Mouse (Mus musculus) urinary bladder, adult 2 months (tissue): ENCODE results near the gene Tmem131l. TPM values are rescaled to one million over a fixed set of nuclear protein-coding genes. Genes with fewer than 3 reads are reported as not detected.

Source experiments
- DNase-seq: peaks from one replicate; pipeline ENCODE4 v3.0.0; 2022; ENCODE audit warnings: low spot score
- polyA plus RNA-seq: library from polyadenylated mRNA; depleted of rRNA; stranded (reverse); fragments of >200 nt; gene quantifications from 2 replicates; pipeline ENCODE4 v1.2.3, GENCODE M21; 2012

The Tmem131l gene
- polyA plus RNA-seq, 1 experiment: 21.4 TPM

DNA sequence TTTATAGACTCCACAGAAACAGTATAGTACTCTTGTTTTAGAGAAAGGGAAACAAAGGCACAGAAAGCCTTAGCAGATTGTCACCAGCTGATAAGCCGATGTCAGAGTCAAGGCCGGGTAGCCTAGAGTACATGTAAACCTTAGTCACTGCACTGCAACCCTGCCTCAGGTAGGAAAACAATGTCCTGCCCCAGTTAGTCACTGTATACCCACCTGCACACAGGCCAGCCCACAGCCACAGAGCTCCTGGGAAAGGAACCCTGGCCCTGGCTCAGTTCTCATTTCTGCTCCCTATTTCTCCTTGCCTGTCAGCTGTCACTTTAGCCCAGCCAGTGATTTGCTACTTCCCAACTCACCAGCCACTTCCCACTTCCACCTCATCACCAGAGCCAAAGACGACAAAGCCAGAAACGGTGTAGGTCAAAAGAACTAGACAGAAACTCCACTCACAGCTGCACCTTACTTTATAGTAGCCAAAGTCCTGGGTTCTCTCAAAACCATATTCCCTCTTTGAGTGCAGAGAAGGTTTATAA, 24.4 kb downstream of the Tmem131l start:
- DNase-seq: no peak

DNA sequence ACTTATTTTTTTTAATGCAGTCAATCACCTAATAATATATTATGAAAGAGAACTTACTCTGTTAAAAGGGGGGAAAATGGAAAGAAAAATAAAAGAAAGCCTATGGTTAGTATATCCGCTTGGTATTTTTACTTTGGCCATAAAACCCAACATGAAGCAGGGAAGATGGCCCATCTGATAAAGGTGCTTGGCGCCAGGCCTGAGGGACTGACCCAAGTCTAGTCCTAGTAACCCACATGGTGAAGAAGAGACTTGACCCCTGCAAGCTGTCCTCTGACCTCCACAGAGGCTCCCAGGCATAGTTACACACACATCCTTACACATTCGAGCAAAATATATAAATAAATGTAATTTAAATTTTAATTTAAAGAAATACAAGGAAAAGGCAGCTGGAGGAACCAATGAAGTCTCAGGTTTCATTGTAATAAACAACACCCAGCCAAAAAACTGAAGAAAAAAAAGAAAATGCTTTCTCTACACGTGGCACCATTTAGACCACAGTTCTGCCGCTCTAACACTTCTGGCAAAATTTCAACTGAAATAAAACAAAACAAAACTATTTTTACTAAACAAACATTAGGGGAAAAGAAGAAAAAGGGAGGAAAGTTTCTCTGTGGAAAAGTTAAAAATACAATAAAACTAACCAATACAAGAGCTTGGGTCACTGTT, 28.8 kb downstream of the Tmem131l start:
- no peak for DNase-seq

DNA sequence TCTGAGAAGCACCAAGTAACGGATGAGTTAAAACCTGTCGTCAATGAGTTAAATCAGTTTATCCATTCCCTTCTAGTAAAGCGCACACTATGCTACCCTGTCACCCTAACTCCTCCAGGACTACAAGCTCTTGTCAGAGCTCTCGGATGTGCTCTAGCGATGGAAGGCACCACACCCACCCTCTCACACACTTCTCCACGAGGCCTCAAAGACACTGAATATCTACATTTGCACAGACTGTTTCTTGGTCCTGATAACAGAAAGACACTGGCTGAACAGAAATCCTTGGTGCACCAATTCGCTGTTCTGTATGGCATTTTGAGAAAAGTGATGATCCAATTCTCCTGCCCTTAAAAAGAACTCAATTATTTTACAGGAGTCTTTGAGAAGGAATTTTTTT, 34.0 kb downstream of the Tmem131l start:
- DNase-seq: no peak

DNA sequence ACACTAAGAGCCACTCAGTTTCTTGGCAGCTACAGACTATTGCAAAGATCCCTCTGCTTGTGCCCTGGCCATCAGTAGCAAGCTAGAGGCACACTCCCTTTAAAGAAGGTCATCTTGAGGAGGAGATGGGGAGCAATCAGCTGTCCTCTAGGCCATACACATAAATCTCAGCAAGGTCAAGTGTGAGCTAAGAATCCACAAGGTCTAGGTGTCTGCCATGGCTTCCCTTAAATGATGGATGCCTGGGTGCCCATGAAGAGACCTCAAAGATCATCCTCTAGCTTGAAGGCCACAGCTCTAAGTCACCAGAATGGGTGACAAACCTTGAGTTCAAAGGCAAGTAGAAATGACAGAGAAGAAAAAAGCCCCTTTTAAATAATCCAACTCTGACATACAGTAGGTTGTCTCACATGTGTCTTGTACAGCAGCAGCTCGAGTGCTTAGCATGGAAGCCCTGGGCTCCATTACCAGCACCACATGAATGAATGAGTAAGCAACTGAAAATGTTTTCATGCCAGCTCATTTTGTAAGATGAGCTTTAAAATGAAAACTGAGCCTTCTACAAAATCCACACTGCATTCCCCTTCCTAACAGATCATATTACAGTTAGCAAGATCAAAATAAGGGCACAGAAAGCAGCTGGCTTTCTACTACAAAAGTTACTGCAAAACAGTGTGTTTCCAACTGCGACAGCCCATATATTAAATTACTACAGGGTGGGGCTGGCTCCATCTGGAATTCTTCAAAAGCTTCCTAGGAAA, 35.5 kb downstream of the Tmem131l start:
- DNase-seq: no peak

DNA sequence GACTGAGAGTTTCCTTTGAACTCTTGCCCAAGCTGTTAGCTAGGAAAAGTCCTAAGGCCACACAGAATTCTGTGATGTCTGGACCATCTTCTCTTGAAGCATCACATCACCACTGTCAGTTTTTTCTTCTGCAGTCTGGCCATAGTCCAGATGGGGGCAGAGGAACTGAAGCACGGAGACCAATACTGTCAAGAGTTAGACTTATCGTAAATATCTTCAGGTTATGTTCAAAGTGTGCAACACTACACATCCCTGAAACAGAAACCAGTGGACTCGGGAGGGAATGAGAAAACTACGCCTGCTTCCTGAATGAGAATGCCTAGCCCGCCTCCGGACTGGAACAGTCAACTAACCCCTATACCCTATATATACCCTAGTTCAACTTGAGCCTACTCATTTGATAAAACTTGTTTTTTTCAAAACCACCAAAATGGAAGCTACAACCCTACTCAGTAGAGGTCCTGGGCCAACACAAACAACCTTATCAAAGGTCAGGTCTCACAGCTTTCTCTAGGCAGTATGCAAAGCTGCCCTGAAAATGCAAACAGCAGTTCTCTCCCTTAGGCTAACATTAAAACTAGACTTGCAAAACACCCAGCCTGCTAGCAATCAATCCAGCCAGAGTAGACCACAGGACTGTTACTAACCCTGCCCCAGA, 37.4 kb downstream of the Tmem131l start:
- DNase-seq: no peak

DNA sequence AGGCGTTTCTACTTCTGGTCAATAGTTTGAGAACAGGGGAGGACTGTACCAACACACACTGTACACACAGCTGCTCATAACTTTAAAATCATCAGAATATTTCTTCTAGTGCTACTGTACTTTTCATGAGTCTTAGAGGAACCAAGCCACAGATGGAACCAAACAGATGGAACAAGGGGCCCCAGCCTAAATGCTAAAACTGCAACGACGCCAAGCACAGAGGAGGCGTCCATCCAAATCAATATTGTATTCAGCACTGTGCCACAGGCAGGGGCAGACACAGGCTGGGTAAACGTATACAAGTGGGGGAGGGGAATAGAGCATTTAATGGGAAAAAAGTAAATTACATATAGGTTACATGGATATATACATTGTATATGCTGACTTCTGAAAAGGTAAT, 42.4 kb downstream of the Tmem131l start:
- no peak for DNase-seq

DNA sequence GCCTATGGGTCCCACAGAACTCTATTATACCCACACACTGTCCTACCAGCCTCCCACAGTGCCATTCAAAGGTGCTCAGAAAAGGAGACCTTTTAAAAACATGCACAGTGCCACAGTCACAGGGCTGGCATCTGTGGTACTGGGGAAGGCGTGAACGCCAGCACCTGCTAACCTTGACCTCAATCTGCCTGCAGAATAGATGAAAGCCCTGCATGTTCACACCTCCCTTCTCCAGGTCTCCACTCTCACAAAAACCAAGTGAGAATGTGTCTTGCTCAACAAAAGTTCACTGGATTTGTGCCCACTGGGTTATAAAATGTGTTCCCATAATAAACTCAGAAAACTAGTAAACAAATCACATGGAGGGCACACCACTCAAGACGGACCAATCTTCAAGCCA, 42.9 kb downstream of the Tmem131l start:
- no peak for DNase-seq

DNA sequence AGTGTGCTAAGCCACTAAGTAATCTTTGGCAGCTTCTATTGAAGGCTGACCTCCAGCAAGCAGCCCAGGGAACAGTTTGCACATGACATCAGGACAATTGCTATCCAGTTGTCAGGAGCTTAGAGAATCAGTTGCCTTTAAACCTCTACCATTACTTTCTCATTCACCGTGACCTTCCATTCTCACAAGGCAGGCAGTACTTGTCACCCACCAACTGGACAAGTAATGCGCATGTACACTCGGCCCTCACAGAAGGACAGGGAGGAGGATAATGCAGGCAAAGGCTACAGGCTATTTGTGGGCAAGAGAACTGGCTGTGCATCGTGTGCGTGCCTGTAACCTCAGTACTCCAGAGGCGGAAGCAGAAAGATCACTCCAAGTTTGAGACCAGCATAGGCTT, 43.9 kb downstream of the Tmem131l start:
- no peak for DNase-seq

DNA sequence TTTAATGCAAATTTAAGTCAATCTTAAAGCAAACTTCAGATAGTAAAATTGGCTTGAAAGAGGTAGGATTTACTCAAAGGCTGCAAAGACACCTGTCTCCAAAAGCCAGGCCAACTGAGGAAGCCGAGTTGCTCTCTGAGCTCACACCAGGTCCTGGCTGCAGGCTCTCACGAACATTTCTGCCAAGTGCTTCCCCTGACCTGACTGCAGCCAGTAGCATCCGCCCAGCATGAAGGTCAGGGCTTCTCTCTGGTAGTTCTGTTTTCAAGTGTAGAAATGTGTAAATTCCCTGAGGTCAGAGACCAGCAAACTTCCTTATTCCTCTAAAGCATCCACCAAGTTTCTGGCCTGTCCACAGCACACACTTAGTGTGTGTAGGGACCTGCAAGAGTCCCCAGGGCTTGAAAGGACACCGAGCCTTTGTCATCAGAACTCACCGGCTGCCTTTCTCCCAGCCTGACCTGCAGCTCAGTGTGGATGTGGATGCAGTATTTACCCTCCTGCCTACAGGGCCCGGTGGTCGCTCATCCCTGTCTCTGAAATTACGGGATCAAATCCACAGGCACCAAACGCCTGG, 44.6 kb downstream of the Tmem131l start:
- DNase-seq: no peak

DNA sequence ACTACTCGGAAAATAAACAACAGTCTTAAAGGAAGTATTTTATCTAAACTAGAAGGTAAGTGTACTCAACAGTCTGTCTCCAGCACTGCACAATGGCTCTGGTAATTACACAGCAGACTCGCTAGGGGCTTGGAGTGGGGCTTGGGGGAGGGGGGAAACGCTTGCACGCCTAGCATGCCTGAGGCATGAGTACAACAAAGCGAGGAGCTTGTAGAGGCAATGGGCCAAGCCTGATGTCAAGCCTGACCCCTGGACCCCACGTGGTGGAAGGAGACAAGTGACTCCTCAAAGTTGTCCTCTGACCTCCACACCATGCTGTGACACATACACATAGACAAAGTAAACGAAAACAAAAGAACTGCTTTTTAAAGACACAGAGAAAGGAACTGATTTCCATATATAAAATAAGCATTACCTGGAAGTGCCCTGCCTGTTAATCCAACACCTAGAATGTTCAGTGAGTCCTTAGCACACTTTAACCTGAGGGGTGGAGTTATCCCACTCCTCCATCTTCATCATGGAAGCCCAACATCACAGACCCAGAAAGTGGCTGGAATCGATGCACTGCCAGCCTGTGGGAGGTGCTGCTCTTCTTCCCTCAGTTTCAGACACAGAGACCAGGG, 45.6 kb downstream of the Tmem131l start:
- no peak for DNase-seq

DNA sequence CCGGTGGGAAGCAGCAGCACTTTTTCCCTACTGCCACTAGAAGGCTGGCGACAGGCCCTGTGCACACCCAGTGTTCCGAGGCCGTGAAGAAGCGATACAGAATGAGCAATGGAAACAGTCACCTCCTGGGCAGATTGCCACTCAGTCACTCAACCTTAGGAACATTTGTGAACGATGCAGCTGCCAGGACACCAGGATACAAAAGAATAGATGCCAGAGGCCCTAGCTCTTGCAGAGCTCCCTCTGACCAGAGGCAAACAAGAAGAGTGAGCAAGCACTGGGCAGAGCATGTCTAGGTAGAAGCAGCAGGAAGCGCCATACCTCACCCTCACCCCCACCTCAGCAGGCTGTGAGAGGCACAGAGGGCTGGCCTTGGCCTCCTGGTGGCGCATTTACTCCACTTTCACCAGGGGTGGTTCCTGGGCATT, 46.9 kb downstream of the Tmem131l start:
- no peak for DNase-seq

DNA sequence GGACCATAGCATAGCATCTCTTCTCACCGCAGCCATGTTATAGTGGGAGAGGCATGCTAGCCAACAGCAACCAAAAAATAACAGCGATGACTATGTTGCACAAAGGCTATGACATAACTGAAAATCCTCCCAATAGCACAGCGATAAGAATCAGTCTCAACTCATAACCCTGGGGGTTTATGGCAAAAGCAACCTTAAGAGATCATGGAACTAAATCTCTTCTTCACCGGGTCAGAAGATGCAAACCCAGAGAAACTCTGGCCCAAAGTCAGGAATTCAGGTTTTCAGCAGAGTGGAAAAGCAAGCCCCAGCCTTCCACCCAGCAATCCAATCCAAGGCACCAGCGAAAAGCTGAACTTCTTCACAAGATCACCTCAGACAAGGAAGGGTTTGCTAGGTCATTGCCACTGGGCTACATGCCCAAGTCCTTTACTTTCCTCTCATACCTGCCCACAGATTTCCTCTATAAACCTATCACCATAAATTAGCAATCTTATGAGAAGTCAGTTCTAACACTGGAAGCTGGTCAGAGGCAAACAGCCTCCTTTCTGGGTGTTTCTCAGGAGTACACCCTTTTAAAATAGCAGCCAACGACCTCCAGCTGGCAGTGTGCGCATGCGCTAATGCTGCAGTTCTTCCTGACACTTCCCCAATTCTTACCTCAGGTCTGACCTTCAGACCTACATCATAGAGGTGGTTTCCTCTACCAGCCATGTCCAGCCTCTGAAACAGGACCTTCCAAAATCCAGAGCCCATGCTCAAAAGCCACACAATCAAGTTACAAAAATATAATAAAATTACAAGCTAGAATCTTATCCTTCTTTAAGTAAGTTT, 48.1 kb downstream of the Tmem131l start:
- DNase-seq: no peak

DNA sequence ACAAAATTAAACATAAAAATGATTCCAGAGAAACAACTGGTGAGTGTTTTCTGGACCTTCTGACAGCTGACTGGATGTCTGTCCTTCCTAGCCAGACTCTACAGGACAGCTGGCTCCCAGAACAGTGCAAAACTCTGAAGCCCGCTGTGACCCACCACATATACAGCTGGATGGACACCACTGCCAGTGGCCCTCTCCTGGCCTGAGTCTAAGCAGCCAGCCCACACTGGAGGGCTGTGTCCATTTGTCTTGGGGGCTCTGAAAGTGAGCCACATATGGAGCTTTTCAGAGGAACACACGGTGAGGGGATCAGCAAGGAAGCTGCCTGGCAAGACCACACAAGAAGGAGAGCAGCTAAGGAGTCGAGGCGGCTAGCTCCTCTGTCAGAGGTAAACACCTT, 51.8 kb downstream of the Tmem131l start:
- no peak for DNase-seq

DNA sequence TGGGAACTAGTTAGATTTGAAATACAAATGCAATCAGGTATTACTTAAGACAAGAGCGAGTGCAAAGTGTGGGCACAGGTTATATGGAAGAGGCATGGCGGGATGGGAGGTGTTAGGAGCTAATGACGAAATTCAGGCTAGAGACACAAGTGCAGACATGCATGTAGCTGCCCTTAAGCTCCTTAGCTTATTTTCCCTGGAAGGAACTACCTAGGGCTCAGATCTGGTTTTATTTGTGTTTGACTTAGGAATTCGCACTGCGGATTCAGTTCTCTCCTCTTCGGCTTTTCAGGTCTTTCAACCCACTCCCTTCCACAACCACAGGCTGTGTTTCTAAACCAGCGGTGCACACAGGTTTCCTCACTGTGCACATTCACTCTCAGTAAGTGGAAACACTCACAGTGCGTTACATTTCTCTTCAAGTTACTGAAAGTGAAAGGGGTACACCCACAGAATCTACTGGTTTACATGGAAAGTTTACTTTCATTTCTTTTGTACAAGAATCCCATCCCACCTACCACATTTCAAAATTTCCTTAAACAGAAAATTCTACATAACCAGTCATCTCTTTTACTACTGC, 52.4 kb downstream of the Tmem131l start:
- no peak for DNase-seq

DNA sequence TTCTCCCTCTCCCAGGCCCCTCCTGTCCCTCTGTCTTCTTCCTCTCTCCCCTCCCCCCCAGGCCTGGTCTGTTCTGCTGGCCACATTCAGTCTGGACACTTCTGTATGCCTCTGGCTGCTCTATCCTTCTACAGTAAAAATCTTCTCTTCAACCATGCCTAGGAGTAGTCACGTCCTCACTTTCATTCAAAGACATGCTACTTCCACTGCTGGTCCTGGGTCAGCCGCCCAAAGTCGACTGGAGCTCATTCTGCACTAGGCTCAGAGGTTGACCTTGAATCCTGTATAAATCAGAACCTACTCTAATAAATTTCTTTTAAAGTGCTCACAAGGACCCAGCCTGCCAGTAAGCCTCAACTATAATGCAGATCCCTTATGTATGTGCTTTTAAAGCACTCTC, 53.2 kb downstream of the Tmem131l start:
- DNase-seq: no peak

DNA sequence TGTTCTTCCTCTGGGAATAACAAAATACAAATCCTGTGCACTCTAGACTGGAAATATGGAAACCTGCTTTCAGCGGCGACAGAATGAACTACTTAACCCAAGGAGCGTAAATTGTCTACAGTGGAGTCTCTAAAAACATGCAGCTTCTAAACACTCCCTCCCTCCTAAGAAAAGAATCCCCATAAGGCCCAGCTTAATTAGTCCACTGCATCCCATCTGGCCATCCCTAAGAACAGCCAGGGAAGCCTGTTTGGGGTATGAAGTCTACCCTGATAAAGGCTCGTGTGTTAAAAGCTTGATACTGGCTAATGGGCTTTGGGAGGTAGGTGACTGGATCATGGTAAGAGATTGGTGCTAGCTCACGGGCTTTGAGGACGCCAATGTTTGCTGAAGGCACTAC, 54.5 kb downstream of the Tmem131l start:
- DNase-seq: no peak

DNA sequence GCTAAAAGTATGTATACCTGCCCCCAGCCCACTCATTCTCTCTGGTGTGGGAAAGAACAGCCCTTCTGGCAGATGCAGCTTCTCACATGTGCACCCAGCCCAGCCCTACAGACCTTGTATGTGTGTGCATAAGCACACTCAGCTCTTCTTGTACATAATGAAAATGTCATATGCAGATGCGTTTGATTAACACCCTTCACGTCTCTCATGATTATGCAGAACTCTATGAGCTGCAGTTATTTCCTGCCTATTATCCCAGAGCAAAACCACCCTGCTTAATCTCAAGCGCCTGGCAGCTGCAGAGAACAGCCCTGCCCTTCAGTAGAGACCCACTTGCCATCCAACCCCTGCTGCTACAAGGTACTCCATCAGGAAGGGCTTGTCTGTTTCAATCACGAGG, 55.6 kb downstream of the Tmem131l start:
- no peak for DNase-seq

DNA sequence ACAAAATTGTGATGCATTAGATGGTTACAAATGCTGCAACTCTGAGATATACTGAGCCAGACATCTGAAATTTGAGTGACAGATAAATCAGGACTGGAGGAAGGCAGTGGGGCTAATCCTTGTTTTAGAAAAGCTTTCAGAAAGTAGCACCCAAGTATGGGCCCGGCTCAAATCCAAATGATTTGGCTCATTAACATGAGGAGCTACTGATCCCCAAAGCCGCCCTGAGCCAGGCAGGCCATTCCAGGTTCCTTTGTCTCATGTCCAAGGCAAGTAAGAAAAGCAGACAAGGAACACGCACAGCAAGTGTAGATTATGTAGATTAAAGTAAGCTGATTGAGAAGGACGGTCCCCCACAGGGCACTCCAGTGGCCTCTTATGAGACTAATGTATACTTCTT, 57.2 kb downstream of the Tmem131l start:
- DNase-seq: no peak

DNA sequence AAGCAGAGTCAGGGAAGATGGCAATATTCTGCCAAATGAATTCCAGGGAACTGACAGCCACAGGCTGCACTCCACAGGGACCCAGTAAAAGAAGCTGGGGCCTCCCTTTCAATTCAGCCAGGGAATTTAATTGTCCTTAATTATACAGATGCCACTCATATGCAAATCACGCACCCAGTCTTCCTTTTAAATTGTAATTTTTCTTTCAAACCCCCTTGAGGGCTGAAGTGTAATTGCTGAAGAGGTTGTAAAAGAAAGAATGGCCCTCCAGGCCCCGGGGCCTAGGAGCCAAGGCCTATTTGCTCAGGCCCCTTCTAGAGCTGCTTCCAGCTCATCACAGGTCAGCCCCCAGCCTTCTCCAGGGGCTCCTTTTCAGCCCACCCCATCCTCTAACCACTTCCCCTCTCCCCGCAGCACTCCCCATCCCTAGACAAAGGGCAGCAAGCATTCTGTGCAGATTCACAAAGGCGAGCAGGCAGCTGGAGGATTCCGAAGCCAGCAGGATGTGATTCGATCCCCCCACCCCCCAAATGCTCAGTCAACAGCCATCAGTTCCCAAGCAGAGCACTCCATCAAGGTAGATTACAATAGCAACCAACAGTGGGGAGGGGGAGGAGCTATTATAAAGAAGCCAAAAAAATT, 59.6 kb downstream of the Tmem131l start:
- no peak for DNase-seq
